Mouse (Mus musculus) layer of hippocampus, adult 9-10 months (tissue): Measurements from ENCODE around the gene Lexm.

Source experiments
- DNase-seq: peaks from one replicate; pipeline ENCODE4 v3.0.0; 2022; ENCODE audit warnings: low spot score

The Lexm gene

DNA sequence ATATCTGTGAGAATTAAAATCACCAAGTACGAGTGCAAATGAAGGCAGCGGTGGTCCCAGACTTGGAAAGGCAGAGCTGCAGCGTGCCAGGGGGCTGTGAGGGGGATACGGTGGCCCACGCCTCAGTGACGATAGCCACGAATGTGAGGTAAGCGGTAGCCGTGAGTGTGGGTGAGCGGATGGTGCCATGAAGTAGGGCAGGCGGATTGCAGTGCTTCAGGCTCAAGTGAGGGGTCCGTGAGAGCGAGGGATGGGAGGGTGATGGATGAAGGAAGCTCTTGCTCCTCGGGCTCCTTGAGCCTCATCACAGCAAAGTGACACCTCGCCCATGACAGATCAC is 35.2 kb downstream of the Lexm start:
- DNase-seq, result no peak

DNA sequence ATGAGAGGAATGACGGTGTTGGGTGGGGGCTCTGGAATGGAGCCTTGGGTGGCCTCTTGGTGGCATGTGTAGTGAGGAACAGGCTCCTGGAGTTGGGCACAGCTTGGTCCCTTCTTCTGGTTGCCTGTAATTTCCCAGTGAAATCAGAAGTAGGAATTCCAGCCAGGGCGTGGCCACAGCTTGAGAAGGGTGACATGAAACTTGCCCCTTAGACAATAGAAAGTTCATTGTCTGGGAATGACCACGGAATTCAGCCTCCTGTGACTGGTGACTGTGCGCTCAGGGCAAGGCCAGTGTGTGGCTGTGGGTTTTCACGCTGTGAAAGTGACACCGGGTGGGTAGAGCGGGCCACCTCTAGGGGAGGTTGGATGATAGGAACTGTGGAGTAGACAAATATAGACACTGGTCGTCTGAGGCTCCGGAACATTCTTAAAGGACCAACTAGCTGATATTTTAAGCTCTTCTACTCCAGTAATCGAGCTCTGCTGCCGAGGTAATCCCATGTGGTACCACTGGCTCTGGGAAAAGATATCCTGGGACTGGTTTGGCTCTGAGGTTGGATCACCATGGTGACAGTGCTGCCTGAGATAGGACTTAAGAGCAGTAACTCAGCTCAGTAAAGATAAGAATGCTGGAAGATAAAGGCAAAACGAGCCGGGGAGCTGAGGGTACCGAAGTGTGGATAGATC is 35.7 kb downstream of the Lexm start:
- DNase-seq, result no peak

- no peak for DNase-seq
These were observed 39.5 kb downstream of the Lexm start for GRCm38 (mm10) chr4:106577511-106577910.

DNA sequence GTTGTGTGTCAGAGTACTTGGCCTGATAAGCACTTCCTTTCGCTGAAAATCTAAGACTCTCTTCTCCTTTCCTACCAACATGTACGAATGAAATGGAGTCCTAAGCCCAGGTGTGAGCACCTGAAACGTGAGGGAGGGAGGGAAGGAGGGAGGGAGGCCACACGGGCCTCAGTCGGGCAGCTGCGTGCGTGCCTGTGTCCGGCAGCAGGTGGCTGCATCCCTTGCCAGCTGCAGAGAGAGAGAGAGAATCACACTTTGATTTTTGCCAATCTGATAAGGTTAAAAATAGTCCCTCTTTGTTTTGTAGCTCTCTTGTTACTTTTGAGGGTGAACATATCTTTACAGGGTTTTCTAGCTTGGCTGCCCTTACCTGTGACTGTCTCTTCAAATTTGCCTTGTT is 42.0 kb downstream of the Lexm start:
- DNase-seq, result no peak

DNA sequence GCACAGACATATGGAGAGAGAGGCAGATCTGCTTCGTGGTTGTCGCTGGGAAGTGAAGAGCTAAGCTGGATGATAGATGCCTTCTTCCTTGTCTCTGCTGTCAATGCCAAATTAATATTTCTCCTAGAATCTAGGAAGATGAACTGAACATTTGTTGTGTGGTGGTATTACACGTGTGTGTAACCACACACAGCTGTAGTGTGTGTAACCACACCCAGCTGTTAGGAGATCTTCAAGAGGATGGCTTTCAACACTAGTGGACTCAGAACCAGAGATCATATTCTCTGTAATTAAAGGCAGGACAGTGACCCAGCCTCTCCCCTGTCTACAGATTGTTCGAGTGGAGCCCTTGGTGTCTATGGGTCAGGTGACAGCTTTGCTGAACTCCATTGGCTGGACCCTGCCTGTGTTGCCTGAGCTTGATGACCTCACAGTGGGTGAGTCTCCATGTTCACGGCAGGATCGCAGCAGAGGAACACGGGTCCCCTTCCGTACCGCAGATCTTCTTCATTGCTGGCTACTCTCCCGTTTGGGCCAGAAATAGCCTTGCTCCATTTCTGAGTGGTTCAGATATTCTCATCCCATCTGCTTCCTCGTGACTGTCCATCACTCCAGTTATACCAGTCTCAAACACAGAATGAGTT is 45.8 kb downstream of the Lexm start:
- no peak for DNase-seq

GRCm38 (mm10) chr4:106569680-106570079 is 47.4 kb downstream of the Lexm start:
- DNase-seq, result no peak

- DNase-seq, result no peak
These were observed 52.9 kb downstream of the Lexm start for GRCm38 (mm10) chr4:106564161-106564560.

- DNase-seq, result no peak
These were observed 53.9 kb downstream of the Lexm start for GRCm38 (mm10) chr4:106562837-106563790.

DNA sequence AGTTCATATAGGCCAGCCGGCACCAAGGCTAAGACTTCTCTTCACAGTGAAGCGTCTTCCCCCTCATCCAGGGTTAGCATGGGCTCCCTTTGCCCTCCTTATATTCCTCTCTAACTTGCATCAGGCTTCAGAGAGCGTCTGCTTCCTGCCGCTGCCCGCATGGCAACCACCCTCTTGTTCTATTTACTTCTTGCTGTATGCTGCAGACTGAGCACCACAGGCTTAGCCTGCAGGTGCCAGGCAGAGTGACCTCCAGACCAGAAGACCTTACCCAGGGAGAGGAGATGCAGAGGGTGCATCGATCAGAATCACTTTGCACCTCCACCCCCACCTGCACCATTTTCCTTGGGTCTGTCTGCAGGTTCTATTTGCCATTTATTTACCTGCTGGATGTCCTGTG is 55.0 kb downstream of the Lexm start:
- DNase-seq, result no peak

- DNase-seq, result peak; percentile 72
These were observed 55.9 kb downstream of the Lexm start, which contains the start of gene Dhcr24 for GRCm38 (mm10) chr4:106560846-106561781. Gene Dhcr24 (plus strand): TSS chr4:106561038.

GRCm38 (mm10) chr4:106560213-106560845 is 56.7 kb downstream of the Lexm start:
- no peak for DNase-seq

- DNase-seq, result no peak
These were observed 57.5 kb downstream of the Lexm start for GRCm38 (mm10) chr4:106559343-106560212.

- DNase-seq, result no peak
These were observed 59.1 kb downstream of the Lexm start for GRCm38 (mm10) chr4:106557978-106558377.

- DNase-seq, result no peak
These were observed 59.8 kb downstream of the Lexm start for GRCm38 (mm10) chr4:106557262-106557661.

GRCm38 (mm10) chr4:106550516-106551166 is 66.4 kb downstream of the Lexm start:
- no peak for DNase-seq

DNA sequence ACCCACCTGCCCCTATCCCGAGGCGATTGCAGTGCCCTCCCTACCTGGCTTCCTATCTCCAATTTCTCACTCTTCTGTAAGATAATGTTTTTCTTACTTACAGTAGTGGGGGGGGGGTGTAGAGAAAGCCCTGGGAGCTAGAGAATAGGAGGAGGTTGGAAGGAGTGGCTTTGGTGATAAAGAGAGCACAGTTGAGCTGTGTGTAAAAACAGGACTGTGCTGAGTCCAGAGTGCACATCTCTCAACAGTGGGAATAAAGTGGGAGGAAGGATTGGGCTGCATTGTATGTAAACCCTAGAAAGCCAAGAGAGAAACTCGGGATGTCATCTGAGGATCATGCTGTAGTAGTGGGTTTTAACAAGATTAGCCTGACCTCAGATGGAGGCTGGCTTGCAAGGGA is 68.9 kb downstream of the Lexm start:
- no peak for DNase-seq

DNA sequence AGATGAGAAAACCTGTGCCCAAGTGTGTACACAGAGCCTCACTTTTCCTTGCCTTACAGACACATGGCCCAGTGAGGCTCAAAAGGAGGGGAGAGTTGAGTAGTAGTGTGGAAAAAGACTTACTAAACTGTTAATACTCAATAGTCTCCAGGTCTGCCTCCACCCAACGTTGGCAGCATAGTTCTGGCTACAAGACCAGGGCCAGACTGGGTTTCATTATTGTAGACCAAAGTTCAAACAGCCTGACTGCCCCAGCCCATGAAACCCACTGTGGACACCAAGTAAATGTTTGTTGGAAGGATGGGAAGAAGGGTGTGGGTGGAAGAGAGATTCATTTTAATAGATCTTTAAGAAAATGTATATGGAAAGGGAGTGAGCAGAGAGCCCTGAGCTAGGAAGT is 70.1 kb downstream of the Lexm start:
- DNase-seq, result no peak

GRCm38 (mm10) chr4:106545817-106546373 is 71.1 kb downstream of the Lexm start:
- no peak for DNase-seq

GRCm38 (mm10) chr4:106542211-106542610 is 74.8 kb downstream of the Lexm start:
- DNase-seq, result no peak
